Mouse (Mus musculus) thymus, postnatal 10 days (tissue): Measurements from ENCODE around the gene Mafk.
A peak's percentile ranks its signal among the peaks of the same experiment; 100 is the strongest.

Source experiments
- DNase-seq, 2 experiments: peaks; one replicate each; pipeline ENCODE4 v3.0.0; 2021; ENCODE audit warnings: low spot score in 2 of 2

Mafk gene

DNA sequence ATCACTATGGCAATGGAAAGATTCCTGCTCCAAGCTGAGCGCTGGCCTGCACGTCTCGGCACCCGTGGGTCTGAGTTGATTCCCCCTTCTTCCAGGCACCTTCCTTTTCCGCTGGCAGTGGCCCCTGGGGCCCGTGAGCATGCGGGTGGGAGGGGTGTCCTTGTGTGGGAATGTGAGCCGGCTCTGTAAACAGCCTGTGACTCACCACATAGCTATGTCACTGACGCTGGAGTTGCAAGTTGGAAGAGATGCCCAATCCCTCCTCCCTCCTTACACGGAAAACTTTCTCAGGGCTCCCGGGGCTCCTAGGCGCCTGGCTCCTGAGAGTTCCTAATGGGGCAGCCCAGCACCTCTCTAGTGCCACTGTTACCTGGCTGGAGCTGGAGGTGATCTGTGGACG lies 5.6 kb downstream of the Mafk start:
- DNase-seq, result no peak

DNA sequence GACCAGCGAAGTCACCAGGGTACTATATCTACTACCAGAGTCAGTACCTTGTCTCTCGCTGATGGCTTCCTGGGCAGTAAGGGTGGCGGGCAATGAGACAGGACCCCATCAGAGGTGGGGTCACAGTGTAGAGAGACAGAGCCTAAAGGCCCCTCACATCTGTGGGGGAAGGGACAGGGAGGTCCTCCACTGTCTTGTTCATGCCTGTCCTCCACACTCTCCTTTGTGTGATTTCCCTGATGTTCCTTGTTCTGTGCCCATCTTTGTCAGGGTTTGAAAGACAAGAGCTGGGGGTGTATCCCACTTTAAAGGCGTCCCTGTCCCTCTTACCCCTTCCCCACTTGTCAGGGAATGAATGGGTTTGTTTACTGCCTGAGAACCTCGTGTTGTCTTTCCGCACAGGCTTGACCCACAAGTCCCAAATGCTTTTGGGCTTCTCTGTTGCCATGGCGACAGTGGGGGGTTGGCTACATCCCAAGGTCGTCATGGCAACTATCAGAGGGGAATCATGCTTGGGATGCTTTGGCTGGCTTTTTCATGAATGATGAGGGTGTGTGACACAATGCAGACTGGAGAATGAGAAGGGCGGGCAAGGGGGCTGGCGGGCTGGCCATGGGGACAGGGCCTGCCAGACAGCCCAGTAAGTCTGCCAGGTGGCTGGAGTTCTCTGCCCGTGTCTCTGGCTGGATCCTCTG lies 6.3 kb downstream of the Mafk start:
- DNase-seq, result no peak

DNA sequence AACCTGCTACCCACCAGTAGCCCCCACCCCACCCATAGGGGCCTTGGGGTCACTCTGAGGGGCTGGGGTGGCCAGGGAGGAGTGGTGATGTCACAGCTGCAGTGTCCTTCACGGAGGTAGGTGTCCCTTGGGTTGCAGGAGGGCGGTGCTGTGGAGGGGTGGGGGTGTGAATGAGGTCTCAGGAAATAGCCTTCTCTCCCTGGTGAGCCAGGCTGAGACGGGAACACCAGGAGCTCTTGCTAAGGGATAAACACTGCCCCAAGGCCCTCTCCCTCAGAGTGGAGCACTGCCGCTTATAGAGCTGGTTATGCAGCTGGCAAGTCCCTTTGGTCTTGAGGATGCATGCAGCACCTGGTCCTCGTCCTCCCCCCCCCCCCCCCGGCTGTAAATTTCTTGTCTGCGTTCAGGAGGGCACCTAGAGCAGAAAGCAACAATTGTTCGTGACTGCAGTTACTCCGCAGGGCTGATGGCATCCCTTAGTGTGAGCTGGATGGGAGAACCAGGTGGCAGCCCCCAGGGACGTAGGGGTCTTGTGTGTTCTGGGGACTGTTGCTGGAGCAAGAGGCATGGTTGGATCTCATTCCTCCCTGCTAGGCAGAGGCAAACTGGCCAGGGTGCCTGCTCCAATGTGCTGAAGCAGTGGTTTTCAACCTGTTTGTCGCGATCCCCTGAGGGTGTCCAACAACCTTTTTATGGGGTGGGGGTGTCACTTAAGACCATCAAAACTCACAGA lies 7.0 kb downstream of the Mafk start:
- no peak for DNase-seq

DNA sequence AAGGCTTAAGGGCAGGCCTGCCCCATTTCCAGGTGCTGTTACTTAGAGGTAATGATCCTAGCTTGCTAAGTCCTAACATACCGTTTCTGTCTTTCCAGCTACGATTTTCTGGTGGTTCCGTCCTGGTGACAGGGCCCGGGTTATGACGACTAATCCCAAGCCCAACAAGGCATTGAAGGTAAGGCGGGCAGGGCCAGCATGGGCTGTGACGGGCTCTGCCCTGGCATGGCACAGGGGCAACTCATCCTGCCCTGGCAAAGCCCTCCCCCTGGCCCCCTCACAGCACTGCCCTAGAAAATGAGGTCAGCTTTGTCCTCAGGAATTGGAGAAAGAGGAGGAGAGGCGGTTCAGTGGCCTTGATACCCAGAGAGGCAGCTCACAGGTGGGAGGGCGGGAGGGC lies 7.7 kb downstream of the Mafk start:
- no peak for DNase-seq

DNA sequence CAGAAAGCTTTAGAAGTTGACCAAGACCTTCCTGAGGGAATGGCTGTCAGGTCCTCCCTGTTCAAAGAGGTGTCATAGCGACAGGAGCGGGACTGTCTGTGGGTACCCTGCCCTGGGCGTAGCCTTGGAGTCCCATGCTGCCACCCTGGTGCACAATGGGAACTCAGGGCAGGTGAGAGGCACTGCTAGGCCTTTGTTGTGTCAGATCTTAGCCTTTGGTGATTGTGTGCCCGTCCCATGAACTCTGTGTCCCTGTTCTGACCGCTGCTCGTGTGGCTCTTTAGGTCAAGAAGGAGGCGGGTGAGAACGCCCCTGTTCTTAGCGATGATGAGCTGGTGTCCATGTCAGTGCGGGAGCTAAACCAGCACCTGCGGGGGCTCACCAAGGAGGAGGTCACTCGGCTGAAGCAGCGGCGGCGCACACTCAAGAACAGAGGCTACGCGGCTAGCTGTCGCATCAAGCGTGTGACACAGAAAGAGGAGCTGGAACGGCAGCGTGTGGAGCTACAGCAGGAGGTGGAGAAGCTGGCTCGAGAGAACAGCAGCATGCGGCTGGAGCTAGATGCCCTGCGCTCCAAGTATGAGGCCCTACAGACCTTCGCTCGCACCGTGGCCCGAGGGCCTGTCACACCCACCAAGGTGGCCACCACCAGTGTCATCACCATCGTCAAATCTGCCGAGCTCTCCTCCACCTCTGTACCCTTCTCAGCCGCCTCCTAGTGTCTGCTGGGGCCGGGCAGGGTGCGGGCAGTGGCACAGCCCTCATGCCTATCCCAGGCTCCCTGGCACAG lies 8.7 kb downstream of the Mafk start:
- DNase-seq, result no peak

DNA sequence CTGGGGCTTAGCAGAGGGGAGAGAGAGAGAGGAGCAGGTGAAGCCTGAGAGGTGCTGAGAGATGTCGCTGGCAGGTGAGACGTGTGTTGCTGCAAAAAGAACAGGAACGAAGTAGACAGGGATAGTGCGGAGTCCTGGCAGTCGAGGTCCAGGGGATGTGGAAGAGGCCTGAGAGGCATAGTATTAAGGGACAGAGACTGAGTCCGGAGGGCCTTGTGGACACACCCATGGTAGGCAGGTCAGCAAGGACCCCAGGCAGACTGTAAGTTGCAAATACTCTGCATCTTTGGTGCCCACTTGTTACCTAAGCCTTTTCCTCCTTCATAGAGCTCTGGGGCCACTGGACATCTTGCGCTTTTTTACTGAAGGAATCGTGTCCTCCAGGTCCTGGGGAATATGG lies 9.9 kb downstream of the Mafk start:
- no peak for DNase-seq

DNA sequence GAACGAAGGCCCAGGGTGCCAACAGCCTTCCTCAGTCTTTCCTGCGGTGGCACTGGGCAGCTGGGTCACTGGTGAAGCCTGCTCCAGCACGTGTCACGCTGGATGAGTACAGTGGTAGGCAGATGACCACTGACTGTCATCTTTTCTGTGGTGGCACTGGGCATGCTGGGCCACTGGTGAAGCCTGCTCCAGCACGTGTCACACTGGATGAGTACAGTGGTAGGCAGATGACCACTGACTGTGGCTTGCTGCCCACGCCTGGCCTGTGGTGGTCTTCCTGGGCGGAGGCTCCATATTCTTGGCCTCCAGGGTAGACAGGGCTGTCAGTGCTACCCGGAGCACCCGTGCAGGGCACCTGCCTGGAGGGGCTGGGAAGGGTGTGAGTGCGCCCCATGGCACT lies 10.6 kb downstream of the Mafk start:
- DNase-seq, result no peak

GRCm38 (mm10) chr5:139803165-139803564 lies 11.9 kb downstream of the Mafk start:
- DNase-seq, result no peak

DNA sequence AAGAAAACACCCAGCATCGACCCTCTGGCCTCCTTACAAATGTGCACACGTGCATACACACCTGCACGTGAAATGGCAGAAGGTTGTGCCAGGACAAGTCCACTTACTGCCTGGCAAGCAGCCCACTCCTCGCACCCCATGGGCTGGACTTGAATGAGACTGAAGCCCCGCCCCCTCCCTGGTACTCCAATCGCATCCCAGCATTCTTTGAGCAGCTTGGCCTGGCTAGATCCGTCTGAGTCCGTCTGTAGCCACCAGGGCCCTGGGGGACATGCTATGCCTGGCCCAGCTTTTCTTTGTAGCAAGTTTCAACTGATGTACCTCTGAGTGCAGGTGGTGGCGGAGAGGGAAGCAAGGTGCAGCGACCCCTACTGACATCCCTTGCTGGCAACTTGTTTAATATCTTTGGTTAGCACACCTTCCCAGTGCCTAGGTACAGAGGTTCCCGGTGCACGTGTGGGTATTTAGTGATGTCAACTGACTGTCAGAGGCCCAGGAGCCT lies 12.3 kb downstream of the Mafk start:
- peak in 1 of 2 experiments; percentile 39 for DNase-seq

GRCm38 (mm10) chr5:139804107-139804551 lies 12.8 kb downstream of the Mafk start:
- no peak for DNase-seq

DNA sequence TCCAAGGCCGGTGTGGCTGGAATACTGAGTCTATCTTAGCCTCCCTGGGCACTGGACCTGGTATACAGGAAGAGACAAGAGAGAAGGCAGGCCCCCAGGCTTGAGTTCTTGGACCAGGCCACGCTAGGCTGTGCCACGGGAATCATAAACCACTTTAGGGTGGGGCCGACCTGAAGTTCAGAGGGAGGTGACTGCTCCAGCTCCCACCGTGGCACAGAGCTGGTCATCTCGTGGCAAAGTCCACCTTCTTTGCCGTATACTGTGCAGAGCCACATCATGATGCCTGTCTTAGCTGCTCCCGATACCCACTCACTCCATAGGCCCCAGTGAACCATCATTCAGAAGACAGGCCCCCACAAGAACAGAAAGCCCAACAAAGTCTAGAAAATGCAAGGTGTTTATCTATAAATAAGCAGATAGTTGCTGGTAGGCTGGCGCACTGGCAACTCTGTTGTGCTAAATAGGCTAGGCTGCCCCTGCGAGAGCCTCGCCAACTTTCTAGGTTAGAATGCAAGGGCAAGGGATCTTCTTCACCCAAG lies 13.3 kb downstream of the Mafk start:
- DNase-seq, result no peak

- no peak for DNase-seq
Observed at GRCm38 (mm10) chr5:139805924-139806323, 14.6 kb downstream of the Mafk start.

DNA sequence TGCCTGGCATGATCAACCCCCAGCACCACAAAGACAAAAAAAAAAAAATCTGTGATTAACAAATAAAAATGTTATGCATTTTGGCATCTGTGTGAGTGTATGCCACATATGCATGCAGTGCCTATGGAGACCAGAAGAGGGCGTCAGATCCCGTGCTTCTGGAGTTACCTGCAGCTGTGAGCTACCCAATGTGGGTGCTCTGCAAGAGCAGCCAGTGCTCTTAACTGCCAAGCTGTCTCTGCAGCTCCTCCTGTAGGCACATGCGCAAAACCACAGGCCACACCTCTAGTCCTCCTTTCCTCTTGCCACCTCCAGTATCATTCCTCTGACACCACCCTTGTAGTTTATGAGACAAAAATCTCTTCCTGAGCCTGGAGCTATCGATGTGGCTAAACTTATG lies 18.1 kb downstream of the Mafk start:
- no peak for DNase-seq

- no peak for DNase-seq
Observed at GRCm38 (mm10) chr5:139811677-139812397, 20.5 kb downstream of the Mafk start.

DNA sequence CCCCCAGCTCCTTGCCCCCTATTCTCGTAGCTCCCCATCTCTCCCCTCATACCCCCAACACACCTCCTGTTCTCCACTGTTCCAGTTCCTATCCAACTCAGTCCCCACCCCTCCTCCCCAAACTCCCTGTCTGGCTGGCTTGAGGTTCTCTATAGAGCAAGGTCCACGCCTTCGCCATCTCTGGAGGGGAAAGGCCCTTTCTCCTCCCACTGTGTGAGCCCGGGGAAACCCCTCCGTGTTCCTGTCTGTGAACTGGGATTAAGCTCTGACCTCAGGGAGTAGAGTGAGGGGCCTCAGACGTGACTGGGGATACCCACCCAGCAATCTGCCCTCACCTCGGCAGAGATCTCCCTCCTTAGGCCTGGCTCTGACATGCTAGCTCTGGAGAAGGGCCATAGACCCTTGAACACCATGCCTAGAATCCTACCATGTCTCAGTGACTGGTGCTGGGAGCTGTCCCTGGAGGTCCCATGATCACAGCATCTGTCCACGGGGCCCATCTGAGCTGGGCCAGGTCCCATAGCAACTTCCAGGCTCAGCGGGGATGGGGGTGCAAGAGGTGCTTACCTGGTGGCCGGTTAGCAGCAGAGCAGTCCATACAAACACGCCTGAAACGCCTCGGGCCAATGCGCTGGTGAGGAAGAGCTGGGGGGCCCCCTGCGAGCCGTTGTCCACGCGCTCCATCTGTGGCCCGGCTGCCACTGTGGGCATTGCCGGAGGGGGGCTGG lies 21.2 kb downstream of the Mafk start:
- no peak for DNase-seq

GRCm38 (mm10) chr5:139813126-139813490 lies 21.8 kb downstream of the Mafk start:
- DNase-seq, result no peak

- no peak for DNase-seq
Observed at GRCm38 (mm10) chr5:139813963-139814381, 22.7 kb downstream of the Mafk start.

- no peak for DNase-seq
Observed at GRCm38 (mm10) chr5:139815964-139816363, 24.7 kb downstream of the Mafk start.

- DNase-seq, result no peak
Observed at GRCm38 (mm10) chr5:139816445-139816844, 25.1 kb downstream of the Mafk start.

GRCm38 (mm10) chr5:139817292-139817691 lies 26.0 kb downstream of the Mafk start:
- DNase-seq, result peak in 1 of 2 experiments; percentile 33

GRCm38 (mm10) chr5:139818056-139818455 lies 26.7 kb downstream of the Mafk start:
- no peak for DNase-seq
